17 mouse cellular contexts compared by ENCODE assay signal in genomic region chr6:12150613-12151333, GRCm38 (mm10).
DNase-seq lines count a peak whose midpoint lies in the region; ATAC-seq and TF ChIP-seq lines count a peak whose summit lies in the region.
"Had no signal": no experiment of that assay in that cellular context is flagged by ENCODE, and none has a peak within 500 bp of the region (broad histone marks: within the 10 kb centered on the region; RNA-seq: fewer than 3 reads in every experiment).

No protein-coding gene starts in this region.

- H3K36me3 ChIP-seq in kidney, adult 2 months (ENCODE audit: control insufficient read depth, insufficient read depth, low read length) = no peaks in the 10 kb centered on the region
- no peaks in the 10 kb centered on the region for H3K36me3 ChIP-seq in lung, postnatal 0 days (ENCODE audit: insufficient read depth, low read length)
- H3K36me3 ChIP-seq in heart, embryonic 11.5 days (ENCODE audit: control insufficient read depth, insufficient read depth, low read length) = no peaks in the 10 kb centered on the region
- H3K36me3 ChIP-seq: forebrain, embryonic 10.5 days; stomach, embryonic 15.5 days had no signal

- no peaks in the 10 kb centered on the region for H3K27me3 ChIP-seq in kidney, adult 2 months (replicated peaks; ENCODE audit: control insufficient read depth, insufficient read depth, low read length)
- H3K27me3 ChIP-seq in lung, postnatal 0 days (replicated peaks; ENCODE audit: insufficient read depth, low read length) = no peaks in the 10 kb centered on the region
- no peaks in the 10 kb centered on the region for H3K27me3 ChIP-seq in heart, embryonic 11.5 days (ENCODE audit: control insufficient read depth, insufficient read depth, low read length)
- H3K27me3 ChIP-seq: stomach, embryonic 15.5 days had no signal

- H3K9ac ChIP-seq in lung, postnatal 0 days (replicated peaks; ENCODE audit: low read depth) = no peak overlapping the region
- no peak overlapping the region for H3K9ac ChIP-seq in heart, embryonic 11.5 days (ENCODE audit: low read depth, low read length)
- H3K9ac ChIP-seq: stomach, embryonic 15.5 days had no signal

- H3K27ac ChIP-seq in kidney, adult 2 months (ENCODE audit: insufficient read depth, low read depth, low read length) = no peak overlapping the region
- H3K27ac ChIP-seq in lung, postnatal 0 days (ENCODE audit: low read length) = no peak overlapping the region
- no peak overlapping the region for H3K27ac ChIP-seq in heart, embryonic 11.5 days (ENCODE audit: low read depth, low read length)
- H3K27ac ChIP-seq: forebrain, embryonic 10.5 days; stomach, embryonic 15.5 days had no signal

- no peaks in the 10 kb centered on the region for H3K4me1 ChIP-seq in kidney, adult 2 months (ENCODE audit: control insufficient read depth, insufficient read depth, low read length)
- H3K4me1 ChIP-seq in lung, postnatal 0 days (ENCODE audit: insufficient read depth, low read depth, low read length) = no peaks in the 10 kb centered on the region
- no peaks in the 10 kb centered on the region for H3K4me1 ChIP-seq in lung, adult 2 months (ENCODE audit: control insufficient read depth, insufficient read depth, low read length)
- H3K4me1 ChIP-seq in heart, embryonic 11.5 days (ENCODE audit: control insufficient read depth, insufficient read depth, low read length) = no peaks in the 10 kb centered on the region
- H3K4me1 ChIP-seq: forebrain, embryonic 10.5 days; stomach, embryonic 15.5 days had no signal

- no peak overlapping the region for H3K4me3 ChIP-seq in kidney, adult 2 months (ENCODE audit: insufficient read depth, low read depth, low read length)
- no peak overlapping the region for H3K4me3 ChIP-seq in lung, postnatal 0 days (ENCODE audit: low read depth, low read length)
- H3K4me3 ChIP-seq in lung, adult 2 months (replicated peaks; ENCODE audit: extremely low read depth, low read depth, low read length) = no peak overlapping the region
- no peak overlapping the region for H3K4me3 ChIP-seq in heart, embryonic 11.5 days (ENCODE audit: low read depth, low read length)
- H3K4me3 ChIP-seq: forebrain, embryonic 10.5 days; stomach, embryonic 15.5 days had no signal

- H3K9me3 ChIP-seq in lung, postnatal 0 days (ENCODE audit: low read length) = no peaks in the 10 kb centered on the region
- H3K9me3 ChIP-seq in heart, embryonic 11.5 days (replicated peaks; ENCODE audit: control insufficient read depth, low read length) = no peaks in the 10 kb centered on the region
- H3K9me3 ChIP-seq: forebrain, embryonic 10.5 days; stomach, embryonic 15.5 days had no signal

- TF ChIP-seq CTCF in kidney, adult 2 months (conservative IDR thresholded peaks at IDR 0.05; ENCODE audit: insufficient read depth, insufficient read length, low read depth, low read length) = no peak
- no peak for TF ChIP-seq CTCF in lung, postnatal 0 days (IDR thresholded peaks at IDR 0.05)
- TF ChIP-seq CTCF in lung, adult 2 months (IDR thresholded peaks at IDR 0.05; ENCODE audit: insufficient read depth, low read length) = no peak
- TF ChIP-seq CTCF in brain, embryonic 14.5 days (IDR thresholded peaks at IDR 0.05; ENCODE audit: borderline replicate concordance, extremely low read depth, insufficient read depth, insufficient read length) = no peak

- no peak overlapping the region for H3K4me2 ChIP-seq in lung, postnatal 0 days (replicated peaks; ENCODE audit: low read depth, low read length)
- no peak overlapping the region for H3K4me2 ChIP-seq in heart, embryonic 11.5 days
- H3K4me2 ChIP-seq: stomach, embryonic 15.5 days had no signal

- TF ChIP-seq POLR2A in kidney, adult 2 months (IDR thresholded peaks at IDR 0.05; ENCODE audit: low read depth, low read length) = no peak
- no peak for TF ChIP-seq POLR2A in lung, adult 2 months (IDR thresholded peaks at IDR 0.05; ENCODE audit: borderline replicate concordance, extremely low read depth, low read depth, low read length)
- TF ChIP-seq POLR2A in brain, embryonic 14.5 days (IDR thresholded peaks at IDR 0.05; ENCODE audit: borderline replicate concordance, extremely low read depth, insufficient read depth, insufficient read length, poor library complexity, severe bottlenecking) = no peak

- 36% methylated on average over 3 of the region's 3 CpGs for WGBS in kidney, adult 2 months
- WGBS in lung, postnatal 0 days = 31% methylated on average over 3 of the region's 3 CpGs
- 34% methylated on average over 3 of the region's 3 CpGs for WGBS in lung, adult 2 months
- WGBS in heart, embryonic 11.5 days (ENCODE audit: insufficient replicate concordance) = 50% methylated on average over 3 of the region's 3 CpGs

- TF ChIP-seq EP300 in lung, postnatal 0 days (IDR thresholded peaks at IDR 0.05) = 0 out of 2 replicates have a peak, but pooled peaks have one; percentile 21

- peak; percentile 4 for DNase-seq in kidney, adult 2 months
- no peak for DNase-seq in kidney, postnatal 25 days
- DNase-seq in lung, postnatal 0 days (ENCODE audit: low spot score) = peak; percentile 59
- no peak for DNase-seq in lung, adult 2 months
- peak; percentile 20 for DNase-seq in brain, embryonic 14.5 days (ENCODE audit: low read depth)
- DNase-seq: adrenal gland, postnatal 10 days; cerebellum, adult 9-10 months; kidney, postnatal 36 days; layer of hippocampus, postnatal 36 days; thymus, postnatal 25 days had no signal

- no peak for ATAC-seq in lung, postnatal 0 days
- ATAC-seq in megakaryocyte progenitor cell, adult 5-6 weeks (replicated peaks; ENCODE audit: poor library complexity) = peak; percentile 23
- ATAC-seq in heart, embryonic 11.5 days (replicated peaks; ENCODE audit: insufficient number of reproducible peaks, low FRiP score, low TSS enrichment) = no peak
- ATAC-seq: activated CD4-positive, CD25-positive, alpha-beta regulatory T cell, adult 4 months; hindbrain, embryonic 16.5 days; intestine, embryonic 16.5 days had no signal

Comparison
In these comparisons a context has a peak if more than half of its experiments do, and no peak if none do; other contexts are left out.
1. DNase-seq: peak in kidney, adult 2 months (single experiment), lung, postnatal 0 days (single experiment) and brain, embryonic 14.5 days (single experiment); none in kidney, postnatal 25 days (0 of 2) and lung, adult 2 months (single experiment).